Mouse (Mus musculus) heart, postnatal 0 days (tissue): Measurements from ENCODE around the gene Mblac2. TPM values are rescaled to one million over a fixed set of nuclear protein-coding genes. Genes with fewer than 3 reads are reported as not detected.

ENCODE experiments used
- ATAC-seq: fragments of 200-750 bp; cut with Nextera tagmentation; 2 replicates; pipeline ENCODE4 v1.8.0; 2017; ENCODE audit warnings: low read depth, moderate number of reproducible peaks, moderate library complexity; ENCODE audit not compliant: insufficient read depth
- DNase-seq: peaks from one replicate; pipeline ENCODE4 v3.0.0-alpha.2; 2016; ENCODE audit warnings: low spot score
- H3K27ac ChIP-seq: fragments of 300-500 bp; sonication (generic); 2 replicates; pipeline ENCODE4 v1.5.1; 2014; ENCODE audit warnings: low read depth, mild to moderate bottlenecking
- H3K27me3 ChIP-seq: fragments of 300-500 bp; sonication (generic); 2 replicates; pipeline ENCODE4 v1.6.1; 2014; ENCODE audit warnings: low read length, mixed read lengths; ENCODE audit not compliant: control insufficient read depth, insufficient read depth
- H3K36me3 ChIP-seq: fragments of 300-500 bp; sonication (generic); replicated peaks from 2 replicates; pipeline ENCODE4 v1.6.1; 2014; ENCODE audit warnings: low read length, mixed read lengths; ENCODE audit not compliant: control insufficient read depth, insufficient read depth
- H3K4me1 ChIP-seq: fragments of 300-500 bp; sonication (generic); 2 replicates; pipeline ENCODE4 v1.6.1; 2014; ENCODE audit warnings: antibody characterized with exemption; ENCODE audit not compliant: control insufficient read depth, insufficient read depth
- H3K4me2 ChIP-seq: fragments of 300-500 bp; sonication (generic); 2 replicates; pipeline ENCODE4 v1.6.1; 2014; ENCODE audit warnings: low read depth, mild to moderate bottlenecking, low read length, moderate library complexity
- H3K4me3 ChIP-seq: fragments of 300-500 bp; sonication (generic); 2 replicates; pipeline ENCODE4 v1.5.1; 2014; ENCODE audit warnings: low read depth, low read length
- H3K9ac ChIP-seq: fragments of 300-500 bp; sonication (generic); replicated peaks from 2 replicates; pipeline ENCODE4 v1.6.1; 2014; ENCODE audit warnings: low read depth, low read length, mixed read lengths
- H3K9me3 ChIP-seq: fragments of 300-500 bp; sonication (generic); replicated peaks from 2 replicates; pipeline ENCODE4 v1.6.1; 2016; ENCODE audit warnings: low read length; ENCODE audit not compliant: control insufficient read depth
- CTCF ChIP-seq: IDR thresholded peaks from 2 replicates; pipeline ENCODE4 v1.5.1; 2016; ENCODE audit warnings: antibody characterized with exemption, control low read depth, low read depth
- EP300 ChIP-seq: IDR thresholded peaks from 2 replicates; pipeline ENCODE4 v1.6.1; 2016; ENCODE audit warnings: antibody characterized with exemption, low read depth
- WGBS: fragments of 180-500 bp; shearing (Covaris S2); extraction: QIAGEN DNeasy Blood & Tissue Kit; methylation state at CpG from one replicate; pipeline ENCODE4 v1.1.7; 2014; 5-methylcytosine and 5-hydroxymethylcytosine counted together
- polyA plus RNA-seq: library from polyadenylated mRNA; unstranded; fragments of >200 nt; fragmentation: Nextera tagmentation; extraction: Ambion mirVana; gene quantifications from 2 replicates; pipeline ENCODE4 v1.2.1, GENCODE M21; 2015
- total RNA-seq: library from RNA; depleted of rRNA; stranded (reverse); fragments of >200 nt; gene quantifications from 2 replicates; pipeline ENCODE4 v1.2.3, GENCODE M21; 2014; ENCODE audit warnings: low replicate concordance

Mblac2 gene
- total and polyA plus RNA-seq, 2 experiments from 2014 or later = 1.8 to 5.9 TPM

DNA sequence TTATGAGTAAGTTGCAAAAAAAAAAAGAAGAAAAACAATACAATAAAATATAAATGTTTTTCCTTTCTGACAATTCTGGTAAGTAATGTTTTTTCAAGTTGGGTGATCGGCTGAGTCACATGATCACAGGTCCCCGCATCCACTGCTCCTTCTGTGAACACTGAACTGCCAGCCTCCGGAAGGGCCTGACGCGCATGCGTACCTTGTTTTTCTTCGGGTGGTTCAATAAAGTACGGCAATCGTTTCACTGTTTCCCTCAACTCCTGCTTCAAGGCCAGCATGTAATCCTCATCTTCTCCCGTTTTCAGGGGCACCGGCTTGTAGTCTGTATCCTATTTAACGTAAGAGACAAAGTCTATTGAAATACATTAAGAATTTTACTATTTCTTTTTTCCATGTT is 16.7 kb upstream of the Mblac2 start:
- H3K27me3 ChIP-seq = no peaks in the 10 kb centered on the region
- peaks cover 12% of the 10 kb centered on the region for H3K36me3 ChIP-seq
- H3K4me1 ChIP-seq = peaks cover 11% of the 10 kb centered on the region; the same call in 1 of the 2 replicates
- TF ChIP-seq CTCF = no peak
- no peak for TF ChIP-seq EP300
- DNase-seq = no peak
- no peaks in the 10 kb centered on the region for H3K9me3 ChIP-seq
- H3K9ac ChIP-seq = no peak overlapping the region
- no peak overlapping the region for H3K4me3 ChIP-seq
- 96% methylated on average over 12 of the region's 12 CpGs for WGBS
- no peak overlapping the region for H3K27ac ChIP-seq
- no peak for ATAC-seq
- no peak overlapping the region for H3K4me2 ChIP-seq

DNA sequence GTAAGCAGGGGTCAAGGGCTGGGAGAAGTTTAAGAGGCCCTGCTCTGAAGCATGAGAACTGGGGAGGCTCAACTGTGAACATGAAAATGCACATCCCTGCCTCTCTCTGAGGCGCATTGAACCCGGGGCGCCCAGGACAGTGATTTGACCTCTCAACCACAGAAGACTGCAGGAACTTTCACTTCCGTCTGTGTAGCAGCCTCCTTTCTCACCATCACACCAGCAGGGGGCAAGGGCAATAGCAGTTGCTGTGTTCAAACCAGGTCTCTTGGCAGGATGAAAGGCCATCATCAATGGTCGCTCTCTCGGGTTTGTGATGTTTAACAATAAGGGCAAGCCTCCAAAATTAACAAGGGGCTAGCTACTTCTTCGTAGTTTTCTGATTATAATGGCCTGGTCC is 8.0 kb upstream of the Mblac2 start:
- WGBS = 81% methylated on average over 7 of the region's 7 CpGs
- H3K27ac ChIP-seq = no peak overlapping the region
- H3K4me2 ChIP-seq = no peak overlapping the region
- TF ChIP-seq CTCF (no peak), EP300 (no peak)
- no peak for DNase-seq
- 0 out of 2 replicates have a peak, but pooled peaks cover under 1% of the 10 kb centered on the region for H3K36me3 ChIP-seq
- H3K9me3 ChIP-seq = no peaks in the 10 kb centered on the region
- ATAC-seq = no peak
- no peak overlapping the region for H3K4me3 ChIP-seq
- H3K9ac ChIP-seq = no peak overlapping the region
- H3K27me3 ChIP-seq = no peaks in the 10 kb centered on the region
- H3K4me1 ChIP-seq = no peaks in the 10 kb centered on the region

DNA sequence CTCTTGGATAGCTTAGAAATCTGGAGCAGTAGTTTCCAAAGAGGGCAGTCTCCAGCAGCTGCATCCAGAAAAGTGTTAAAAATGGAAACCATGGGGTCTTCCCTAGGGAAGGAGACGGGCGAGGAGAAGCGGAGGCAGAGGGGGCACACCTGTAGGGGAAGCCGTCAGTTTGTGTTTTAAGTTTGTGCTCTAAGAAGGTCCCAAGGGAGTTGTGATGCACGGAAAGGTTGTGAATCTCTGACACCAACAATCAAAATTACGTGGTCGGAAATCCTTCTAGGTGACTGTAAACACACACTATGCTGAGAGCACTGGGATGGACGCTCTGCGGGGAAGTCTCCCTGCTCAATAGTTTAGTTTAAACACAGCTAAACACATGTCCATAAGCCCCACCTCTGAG is 7.5 kb upstream of the Mblac2 start:
- Histone ChIP-seq H3K4me2 (no peak overlapping the region), H3K9ac (no peak overlapping the region), H3K4me3 (no peak overlapping the region), H3K27me3 (no peaks in the 10 kb centered on the region), H3K27ac (no peak overlapping the region), H3K9me3 (no peaks in the 10 kb centered on the region), H3K36me3 (no peaks in the 10 kb centered on the region), H3K4me1 (no peaks in the 10 kb centered on the region)
- 89% methylated on average over 9 of the region's 9 CpGs for WGBS
- DNase-seq (no peak), ATAC-seq (no peak)
- TF ChIP-seq CTCF = no peak
- no peak for TF ChIP-seq EP300

DNA sequence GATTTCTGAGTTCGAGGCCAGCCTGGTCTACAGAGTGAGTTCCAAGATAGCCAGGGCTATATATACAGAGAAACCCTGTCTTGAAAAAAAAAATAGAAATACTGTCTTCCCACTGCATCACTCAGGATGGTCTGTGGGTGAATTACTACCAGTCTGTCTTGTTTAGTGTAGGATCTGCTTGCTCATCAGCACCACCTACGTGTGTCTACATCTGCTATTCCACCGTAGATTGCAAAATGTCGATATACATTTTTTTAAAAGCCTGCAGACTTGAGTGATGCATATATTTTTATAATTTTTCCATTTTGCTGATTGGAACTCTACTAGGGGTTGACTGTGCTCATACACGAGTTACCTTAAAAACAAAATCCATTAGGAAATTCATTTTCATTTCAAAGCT is 4.8 kb upstream of the Mblac2 start:
- DNase-seq (no peak), ATAC-seq (no peak)
- H3K9me3 ChIP-seq = no peaks in the 10 kb centered on the region
- H3K9ac ChIP-seq = no peak overlapping the region
- no peaks in the 10 kb centered on the region for H3K36me3 ChIP-seq
- no peaks in the 10 kb centered on the region for H3K27me3 ChIP-seq
- no peak overlapping the region for H3K27ac ChIP-seq
- peaks cover 5% of the 10 kb centered on the region for H3K4me1 ChIP-seq
- H3K4me2 ChIP-seq = no peak overlapping the region
- no peak for TF ChIP-seq CTCF
- TF ChIP-seq EP300 = no peak
- H3K4me3 ChIP-seq = no peak overlapping the region
- WGBS = 94% methylated on average over 5 of the region's 5 CpGs

DNA sequence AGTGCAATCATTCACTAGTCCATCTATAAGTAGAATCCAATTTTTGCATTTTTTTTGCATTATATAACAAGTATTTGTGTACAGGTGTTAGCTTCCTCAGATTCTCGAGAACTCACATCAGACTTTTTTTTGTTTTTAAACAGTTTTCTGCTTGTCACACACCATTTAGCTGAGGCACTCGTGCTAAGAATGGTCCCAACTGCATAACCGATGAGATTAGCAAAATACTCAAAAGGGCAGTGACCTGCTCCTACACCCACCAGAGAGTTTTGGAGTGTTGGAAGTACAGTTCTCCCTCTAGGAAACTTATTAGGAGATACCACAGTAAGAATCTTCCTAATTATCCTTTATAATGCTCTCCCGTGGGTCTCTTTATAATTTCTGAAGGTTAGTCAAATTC is 1.3 kb upstream of the Mblac2 start:
- 21% methylated on average over 4 of the region's 4 CpGs for WGBS
- Histone ChIP-seq H3K9me3 (no peaks in the 10 kb centered on the region), H3K9ac (peak overlapping the region; percentile 64; the same call in 1 of the 2 replicates), H3K27ac (no peak overlapping the region), H3K4me1 (peaks cover 13% of the 10 kb centered on the region), H3K4me2 (peak overlapping the region; percentile 99), H3K27me3 (no peaks in the 10 kb centered on the region), H3K4me3 (peak overlapping the region; percentile 88), H3K36me3 (no peaks in the 10 kb centered on the region)
- DNase-seq (no peak), ATAC-seq (no peak)
- TF ChIP-seq CTCF = no peak
- TF ChIP-seq EP300 = no peak

DNA sequence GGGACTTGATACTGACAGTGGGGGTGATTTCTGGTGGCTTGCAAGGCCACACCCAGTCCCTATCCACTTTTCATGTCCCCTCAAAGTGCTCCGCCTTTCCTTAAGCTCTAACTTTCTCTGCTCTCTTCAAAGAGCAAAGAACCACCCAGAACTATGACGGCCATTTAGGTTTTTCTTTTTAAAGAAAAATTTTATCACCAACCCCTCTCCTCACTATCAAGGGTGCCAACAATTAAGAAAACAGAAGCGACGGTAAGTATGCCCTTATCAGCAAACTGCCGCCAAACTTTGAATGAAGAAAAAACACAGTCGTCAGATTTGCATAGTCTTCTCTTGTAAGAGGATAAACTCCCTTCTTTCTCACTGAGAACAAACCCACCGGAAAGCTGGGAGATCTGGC is 875 bp upstream of the Mblac2 start:
- Histone ChIP-seq H3K4me2 (peak overlapping the region; percentile 99), H3K4me1 (peaks cover 13% of the 10 kb centered on the region), H3K27ac (peak overlapping the region; percentile 72), H3K4me3 (peak overlapping the region; percentile 88), H3K36me3 (no peaks in the 10 kb centered on the region), H3K9ac (peak overlapping the region; percentile 64), H3K9me3 (no peaks in the 10 kb centered on the region), H3K27me3 (no peaks in the 10 kb centered on the region)
- under 1% methylated on average over 7 of the region's 7 CpGs for WGBS
- DNase-seq = no peak
- ATAC-seq = no peak
- TF ChIP-seq EP300 = no peak
- TF ChIP-seq CTCF = no peak
